Mouse (Mus musculus): ENCODE results near the gene Atoh8.
A peak's percentile ranks its signal among the peaks of the same experiment; 100 is the strongest.

Atoh8 gene

DNA sequence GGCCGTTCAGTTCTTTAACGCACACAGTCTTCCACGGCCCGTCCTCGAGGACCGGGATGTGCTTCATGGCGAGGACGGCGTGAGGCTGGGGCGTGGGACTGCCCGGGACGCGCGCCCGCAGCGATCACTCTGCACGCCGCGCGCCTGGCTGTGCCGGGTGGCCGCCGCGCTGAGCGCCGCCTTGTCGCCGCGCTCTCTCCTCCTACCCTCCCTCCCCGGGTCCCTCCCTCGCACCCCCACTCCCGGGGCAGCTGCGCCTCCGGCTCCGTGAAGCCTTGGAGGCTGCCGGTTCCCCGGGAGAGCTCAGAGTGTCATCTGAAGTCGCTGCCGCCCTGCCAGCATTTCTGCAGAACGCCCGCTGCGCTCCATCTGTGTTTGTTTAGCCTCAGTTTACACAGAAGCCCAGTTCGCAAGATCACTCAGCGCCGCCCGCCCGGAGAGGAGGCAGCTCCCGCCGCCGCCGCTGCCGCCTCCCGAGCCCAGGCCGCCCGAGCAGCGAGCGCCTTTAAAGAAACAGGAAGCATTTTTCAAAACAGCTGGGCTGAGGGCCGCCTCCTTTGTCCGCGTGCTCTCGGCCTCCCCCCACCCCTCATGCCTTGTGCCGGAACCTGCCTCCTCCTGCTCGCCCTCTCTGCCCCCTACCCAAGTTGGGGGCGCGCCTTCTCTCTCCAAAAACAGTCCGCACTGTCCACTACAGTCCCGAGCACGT is at the start of gene Atoh8:
Gene Atoh8, minus strand, starts transcription at position 480 of the 709 bp plus-strand sequence.
- peak; percentile 58 to 77 for DNase-seq

DNA sequence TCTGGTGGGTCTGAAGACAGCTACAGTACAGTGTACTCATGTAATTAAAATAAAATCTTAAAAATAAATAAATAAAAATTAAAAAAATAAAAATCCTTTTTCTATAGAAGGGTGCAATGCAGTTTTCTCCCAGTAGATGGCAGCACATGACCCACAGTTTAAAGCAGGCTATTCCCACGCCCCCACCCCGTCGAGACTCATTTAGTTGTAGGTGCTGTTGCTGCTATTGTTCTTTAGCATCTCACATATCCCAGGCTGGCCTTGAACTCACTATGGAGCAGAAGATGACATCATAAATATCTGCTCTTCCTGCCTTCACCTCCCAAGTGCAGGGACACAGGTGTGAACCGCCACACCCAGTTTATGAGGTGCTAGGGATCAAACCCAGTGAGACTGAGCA is 48.5 kb upstream of the Atoh8 start:
- peak; percentile 48 to 79 for DNase-seq

DNA sequence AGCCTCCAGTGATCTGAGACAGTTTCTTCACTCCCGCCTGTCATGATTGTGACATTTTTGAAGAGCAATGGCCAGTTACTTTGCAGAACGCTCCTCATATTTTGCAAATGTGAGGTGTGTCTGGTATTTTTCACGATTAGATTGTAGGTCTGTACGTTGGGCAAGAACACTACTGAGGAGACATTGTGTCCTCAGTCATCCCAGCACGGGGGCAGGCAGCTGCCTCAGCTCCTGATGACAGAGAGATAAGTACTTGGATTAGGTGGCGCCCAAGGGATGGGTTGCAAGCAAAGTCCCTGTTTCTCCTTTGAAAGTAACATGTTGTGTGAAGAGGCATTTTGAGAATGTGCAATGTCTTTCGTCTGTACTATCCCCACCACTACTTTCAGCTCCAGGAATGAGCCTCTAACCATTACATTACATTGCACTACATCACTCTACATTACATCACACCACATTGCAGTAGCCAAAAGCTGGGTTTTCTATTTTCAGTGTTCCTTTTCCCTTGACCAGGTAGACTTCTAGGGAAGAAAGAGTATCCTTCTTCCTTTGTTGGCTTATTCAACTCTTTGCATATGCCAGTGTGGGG is 45.1 kb upstream of the Atoh8 start:
- no peak for DNase-seq

DNA sequence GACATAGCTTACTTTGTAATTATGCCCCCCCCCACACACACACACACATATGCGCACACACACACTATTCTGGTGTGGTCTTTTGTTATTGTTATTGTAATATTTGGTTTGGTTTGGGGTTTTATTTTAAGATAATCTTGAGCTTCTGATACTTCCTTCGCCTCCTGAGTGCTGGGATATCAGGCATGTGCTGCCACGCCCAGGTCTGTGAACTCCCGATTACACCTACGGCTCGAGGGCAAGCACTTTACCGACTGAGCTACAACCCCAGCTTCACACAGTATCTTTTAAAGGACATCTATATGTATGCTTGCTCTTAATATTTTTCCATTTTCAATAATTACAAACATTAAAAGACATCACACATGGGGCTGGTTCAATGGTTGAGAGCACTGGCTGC is 44.1 kb upstream of the Atoh8 start:
- DNase-seq, result no peak

DNA sequence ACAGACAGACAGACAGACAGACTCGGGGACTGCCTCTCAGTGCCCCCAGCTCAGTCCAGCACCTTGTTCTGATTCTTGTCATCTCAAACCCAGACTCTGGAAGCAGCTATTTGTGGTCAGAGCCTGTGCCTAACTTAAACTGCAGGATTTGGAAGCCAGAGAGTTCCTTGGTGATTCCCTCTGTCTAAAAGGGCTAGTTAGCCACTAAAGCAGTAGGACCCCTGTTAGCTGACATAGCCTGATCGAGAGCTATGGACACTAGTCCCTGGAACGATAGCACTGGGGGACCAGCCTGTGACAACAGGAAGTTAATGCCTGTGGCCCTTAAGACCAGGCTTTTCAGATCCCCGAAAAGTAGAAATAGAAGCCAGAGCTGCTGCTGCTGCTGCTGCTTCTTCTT is 43.5 kb upstream of the Atoh8 start:
- DNase-seq, result no peak

DNA sequence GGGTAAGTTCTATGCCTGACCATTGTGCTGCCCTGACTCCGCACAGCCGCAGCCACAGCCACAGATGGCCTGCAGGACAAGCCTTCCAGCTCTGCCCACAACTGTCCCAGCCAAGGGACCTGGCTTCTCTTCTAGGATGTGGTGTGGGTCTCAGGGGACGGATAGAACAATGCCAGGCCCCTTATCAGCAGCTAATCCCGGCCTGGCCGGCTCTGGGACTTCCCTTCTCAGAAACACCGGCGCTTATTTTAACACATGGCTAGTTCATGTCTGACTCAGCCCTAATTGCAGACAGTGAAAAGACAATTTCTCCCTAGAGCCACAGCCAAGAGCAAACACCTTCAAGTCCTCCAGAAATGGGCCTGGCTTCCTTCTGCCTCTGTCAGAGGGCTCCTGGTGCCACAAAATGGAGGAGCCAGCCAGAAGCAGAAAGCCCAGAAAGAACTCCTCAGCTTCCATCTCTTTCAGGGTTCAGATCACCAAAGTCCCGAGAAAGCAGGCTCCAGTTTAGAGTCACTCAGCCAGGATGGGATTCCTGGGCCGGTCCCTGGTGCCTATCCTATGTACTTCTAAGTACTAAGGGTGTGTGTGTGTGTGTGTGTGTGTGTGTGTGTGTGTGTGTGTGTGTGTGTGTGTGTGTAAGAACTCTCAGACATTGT is 42.3 kb upstream of the Atoh8 start:
- DNase-seq, result peak; percentile 54 to 70

DNA sequence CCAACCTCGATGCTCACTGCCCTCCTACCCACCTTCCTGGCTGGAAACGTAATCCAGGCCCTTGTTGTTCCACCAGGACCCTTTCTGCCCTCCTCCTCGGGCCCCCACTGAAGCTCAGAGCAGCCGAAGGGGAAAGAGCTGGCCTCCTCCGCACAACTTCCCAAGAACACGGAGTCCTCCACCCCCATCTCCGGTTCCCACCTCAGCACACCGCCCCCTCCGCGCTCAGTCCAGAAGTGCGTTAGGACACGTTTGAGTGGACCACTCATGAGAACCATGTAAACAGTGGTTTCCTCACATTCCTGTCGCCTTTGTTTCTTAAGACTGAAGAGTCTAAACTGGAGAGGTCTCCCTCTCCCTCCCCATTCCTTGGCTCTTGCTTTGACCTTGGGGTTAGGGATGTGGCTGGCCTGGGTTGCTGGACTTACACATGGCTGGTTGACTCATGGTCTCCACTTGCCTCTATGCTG is 41.6 kb upstream of the Atoh8 start:
- DNase-seq, result no peak

DNA sequence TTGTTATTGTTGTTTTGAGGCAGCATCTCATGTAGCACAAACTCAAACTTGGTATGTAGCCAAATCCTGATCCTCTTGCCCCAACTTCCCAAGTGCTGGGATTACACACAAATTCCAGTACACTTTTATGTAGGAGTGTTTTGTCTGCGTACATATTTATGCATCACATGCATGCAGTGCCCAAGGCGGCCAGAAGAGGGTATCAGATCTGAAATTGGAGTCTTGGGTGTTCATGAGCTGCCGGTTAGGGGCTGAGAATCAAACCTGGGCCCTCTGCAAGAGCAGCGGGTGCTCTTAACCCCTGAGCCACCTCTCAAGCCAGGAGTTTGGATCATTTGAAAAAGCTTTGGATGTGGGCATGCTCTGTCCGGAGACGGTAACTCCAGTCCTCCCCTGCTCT is 40.8 kb upstream of the Atoh8 start:
- DNase-seq, result peak in 1 of 2 experiments; percentile 16

DNA sequence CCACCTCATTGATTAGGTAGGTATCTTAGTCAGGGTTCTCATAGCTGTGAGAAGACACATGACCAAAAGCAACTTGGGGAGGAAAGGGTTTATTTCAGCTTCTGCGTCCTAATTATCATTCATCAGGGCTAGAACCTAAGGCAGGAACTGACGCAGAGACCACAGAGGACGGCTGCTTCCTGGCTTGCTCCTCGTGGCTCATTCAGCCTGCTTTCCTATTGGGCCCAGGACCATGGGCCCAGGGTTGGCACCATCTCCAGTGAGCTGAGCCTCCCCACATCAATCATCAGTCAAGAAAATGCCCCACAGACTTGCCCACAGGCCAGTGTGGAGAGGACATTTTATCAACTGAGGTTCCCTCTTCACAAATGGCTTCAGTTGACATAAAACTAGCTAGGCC is 40.1 kb upstream of the Atoh8 start:
- no peak for DNase-seq

DNA sequence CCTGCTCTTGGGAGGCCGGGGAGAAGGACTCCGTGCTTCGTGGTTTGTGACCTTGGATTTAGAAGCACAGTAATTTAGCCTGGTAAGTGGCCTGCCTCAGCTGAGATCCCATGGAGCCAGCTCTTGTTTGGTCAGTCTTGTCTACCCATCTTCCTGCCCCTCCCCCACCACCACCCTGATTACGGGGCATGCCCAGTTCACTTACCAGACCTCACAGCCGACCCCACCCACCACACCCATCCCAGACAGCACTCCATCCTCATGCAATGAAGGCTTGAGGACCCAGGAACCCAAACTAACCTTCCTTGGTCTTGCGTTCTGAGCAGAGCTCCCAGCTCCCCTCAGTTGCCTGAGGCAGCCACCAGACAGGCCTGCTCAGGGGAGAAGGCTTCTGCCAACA is 37.8 kb upstream of the Atoh8 start:
- no peak for DNase-seq

DNA sequence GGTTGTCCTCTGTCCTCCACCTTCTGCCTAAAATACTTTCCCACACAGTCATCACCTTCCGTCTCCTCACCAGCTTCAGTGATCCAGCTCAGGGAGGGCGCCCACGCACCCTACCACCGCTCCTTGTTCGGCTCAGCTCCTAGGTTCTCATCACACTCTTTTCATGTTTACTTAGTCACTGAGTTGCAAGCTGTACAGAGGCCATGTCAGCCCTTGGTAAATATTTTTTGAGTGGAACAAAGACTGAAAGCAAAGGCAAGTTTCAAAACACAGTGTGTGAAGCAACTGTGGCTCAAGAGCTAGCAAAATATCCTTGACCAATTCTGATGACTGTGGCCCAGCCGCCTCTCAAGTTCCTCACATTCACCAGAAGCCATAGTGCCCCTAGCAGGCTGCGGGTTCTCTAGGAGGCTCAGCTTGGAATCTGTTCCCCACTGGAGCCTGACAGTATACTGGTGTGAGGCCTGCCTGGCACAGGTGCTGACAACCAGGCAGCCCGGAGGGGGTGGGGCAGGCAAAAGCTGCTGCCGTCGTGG is 36.9 kb upstream of the Atoh8 start:
- no peak for DNase-seq

DNA sequence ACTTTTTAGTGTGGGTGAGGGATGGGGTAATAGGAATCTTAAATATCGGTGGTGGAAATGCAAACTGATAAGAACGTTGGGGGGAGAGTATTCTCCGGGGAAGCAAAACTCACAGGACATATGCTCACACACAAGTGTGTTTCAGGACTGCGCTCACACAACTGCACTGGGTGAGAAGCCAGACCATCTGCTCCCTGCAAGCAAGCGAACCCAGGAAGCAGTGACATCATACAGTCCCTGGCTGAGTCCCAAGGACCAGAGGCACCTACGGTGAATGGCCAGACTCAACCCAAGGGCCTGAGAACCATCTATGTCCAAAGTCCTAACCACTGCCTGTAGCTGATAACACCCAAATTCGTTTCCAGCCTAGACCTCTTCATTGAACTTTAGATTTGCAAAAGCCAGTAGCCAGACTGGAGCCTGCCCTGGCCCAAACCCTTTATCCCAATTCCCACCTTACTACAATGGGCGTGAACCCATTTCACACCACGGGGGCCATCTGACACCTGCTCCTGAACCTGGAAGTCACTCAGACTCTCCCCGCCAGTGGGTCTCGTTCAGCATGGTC is 35.7 kb upstream of the Atoh8 start:
- no peak for DNase-seq

DNA sequence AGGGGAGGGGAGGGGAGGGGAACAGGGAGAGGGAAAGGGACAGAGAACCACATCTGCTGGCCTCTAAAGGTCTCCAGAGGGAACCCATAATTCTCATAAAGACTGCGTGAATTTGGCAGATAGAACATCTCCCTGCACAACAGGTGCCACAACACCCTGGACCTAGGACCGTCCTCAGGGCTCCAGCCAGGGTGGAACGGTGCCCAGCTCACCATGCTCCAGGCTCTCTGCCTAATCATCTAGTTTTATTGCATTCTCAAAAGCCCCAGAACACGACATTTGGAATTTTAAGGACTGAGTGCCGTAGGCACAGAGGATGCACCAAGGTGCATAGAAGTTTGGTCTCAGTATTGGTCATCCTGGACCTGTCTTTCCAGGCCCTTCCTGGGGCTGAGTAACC is 34.9 kb upstream of the Atoh8 start:
- no peak for DNase-seq

DNA sequence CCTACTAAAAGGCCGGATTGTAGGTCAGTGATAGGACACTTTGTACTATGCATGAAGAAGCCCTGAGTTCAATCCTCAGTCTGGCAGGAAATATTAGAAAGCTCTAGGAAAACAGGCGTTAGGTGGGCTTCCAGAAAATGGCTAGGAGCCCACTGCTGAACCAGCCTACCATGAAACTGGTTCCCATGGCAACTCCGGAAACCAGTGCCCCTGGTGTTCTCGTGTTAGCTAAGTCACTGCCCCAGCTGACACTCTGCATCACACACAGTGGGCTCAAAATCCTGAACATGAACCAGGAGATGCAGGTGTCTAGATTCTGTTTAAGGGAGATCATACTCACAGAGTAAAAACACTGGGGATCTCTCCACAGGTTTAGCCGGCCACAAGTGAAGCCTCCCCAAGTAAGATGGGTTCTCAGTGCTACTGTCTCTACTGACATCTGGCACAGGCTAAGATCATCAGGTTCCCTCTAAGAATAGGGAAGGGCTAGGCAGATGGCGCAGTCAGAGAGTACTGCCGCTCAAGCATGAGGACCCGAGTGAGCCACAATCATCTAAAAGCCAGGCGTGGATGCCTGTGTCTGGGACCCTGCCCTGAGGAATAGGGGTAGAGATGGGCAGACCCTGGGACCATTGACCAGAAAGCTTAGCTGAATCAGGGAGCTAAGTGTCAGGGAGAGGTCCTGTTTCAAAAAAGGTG is 32.9 kb upstream of the Atoh8 start:
- no peak for DNase-seq

DNA sequence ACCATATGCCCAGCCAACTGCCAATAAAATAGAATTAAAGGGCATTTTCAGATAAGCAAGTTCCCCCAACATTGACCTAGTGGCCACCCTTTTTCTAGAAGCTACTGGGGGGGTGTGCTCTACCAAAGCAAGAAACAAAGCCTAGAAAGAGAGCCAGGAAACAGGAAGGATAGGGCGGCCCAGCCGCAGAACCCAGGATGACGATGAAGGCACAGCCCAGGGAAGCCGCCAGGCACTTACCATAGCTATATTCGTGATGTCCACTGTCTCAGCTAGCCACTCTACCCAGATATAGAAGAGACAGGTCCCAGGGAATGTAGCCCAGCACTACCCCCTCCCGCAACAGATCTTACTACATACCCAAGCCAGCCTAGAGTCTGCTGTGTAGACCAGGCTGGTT is 30.3 kb upstream of the Atoh8 start:
- DNase-seq, result peak; percentile 41 to 45

DNA sequence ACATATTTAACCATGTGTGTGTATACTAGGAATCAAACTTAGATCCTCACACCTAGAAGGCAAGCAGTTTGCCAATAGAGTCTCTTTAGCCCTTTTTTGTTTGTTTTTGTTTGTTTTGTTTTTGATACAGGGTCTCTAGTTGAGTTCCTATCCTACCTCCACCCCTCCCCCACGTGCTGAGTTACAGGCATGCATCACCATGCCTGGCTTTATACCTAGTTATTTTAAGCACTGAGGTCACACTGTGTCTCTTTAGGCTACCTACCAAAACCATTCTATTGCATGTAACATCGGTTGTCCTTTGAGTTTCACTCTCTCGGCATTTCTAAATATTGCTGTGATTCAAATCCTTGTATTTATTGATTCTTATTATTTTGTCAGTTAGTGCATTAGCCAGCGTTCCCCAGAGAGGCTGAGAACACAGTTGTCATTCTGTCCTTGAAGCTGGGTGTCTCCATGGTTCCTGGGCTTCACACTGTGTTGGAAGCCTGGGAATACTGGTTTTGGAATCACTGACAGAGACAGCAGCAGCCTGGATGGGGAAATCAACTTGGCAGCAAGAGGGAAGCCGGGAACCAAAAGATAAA is 28.4 kb upstream of the Atoh8 start:
- DNase-seq, result no peak

DNA sequence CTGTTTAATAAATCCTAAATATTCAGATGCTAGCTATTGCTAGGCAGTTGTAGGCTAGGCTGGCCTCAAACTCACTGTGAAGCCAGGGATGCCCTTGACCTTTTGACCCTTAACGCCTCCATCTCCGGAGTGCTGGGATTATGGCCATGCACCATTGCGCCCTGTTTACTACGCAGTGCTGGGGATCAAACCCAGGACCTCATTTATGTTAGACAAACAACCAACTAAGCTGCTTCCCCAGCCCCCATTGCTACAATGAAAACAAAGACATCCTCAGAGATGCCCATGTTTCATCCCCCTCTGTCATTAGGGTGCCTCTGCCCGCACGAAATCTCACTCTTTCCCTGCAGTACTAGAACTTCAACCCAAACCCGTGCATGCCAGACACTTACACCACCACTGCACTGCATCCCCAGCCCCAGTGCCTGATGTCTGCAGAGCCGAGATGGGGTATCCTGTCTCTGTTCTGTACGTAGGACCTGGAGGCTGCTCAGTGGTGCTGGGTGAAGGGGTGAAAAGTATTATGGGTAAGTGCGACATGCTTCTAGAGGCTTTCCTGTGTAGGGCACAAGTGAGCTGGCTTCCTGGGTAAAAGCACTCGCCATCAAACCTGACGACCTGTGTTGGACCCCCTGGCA is 26.4 kb upstream of the Atoh8 start:
- DNase-seq, result no peak

DNA sequence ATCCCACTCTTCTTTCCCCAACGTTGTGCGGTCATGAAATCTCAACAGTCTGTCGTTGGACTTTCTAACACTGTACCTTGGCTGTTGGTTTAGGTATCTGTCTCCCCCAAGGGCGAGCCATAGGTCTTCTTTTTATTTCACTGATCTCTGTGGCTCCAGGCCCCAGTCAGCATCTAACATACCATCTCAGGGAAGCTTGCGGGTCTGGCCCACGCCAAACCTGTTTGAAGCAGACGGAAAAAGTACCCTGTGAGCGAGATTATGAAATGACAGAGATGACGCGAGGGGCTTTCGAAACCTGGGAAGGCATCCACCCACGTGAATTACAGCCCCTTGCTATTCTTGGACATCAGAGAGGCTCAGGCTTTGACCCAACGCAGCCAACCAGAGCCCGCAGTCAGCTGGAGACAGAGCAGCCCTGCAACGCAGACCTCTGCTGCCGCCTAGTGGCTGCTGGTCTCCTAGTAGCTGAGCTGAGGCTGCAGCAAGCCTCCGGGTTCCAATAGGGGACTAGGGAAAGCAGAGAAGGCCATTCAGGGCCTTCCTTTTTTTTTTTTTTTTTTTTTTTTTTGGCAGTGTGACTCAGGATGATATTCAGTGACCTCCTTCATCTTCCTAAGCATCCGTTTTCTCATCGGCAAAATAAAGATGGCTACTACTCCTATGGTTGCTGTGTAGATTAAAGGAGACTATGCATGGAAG is 25.8 kb upstream of the Atoh8 start:
- DNase-seq, result peak; percentile 90 to 99

DNA sequence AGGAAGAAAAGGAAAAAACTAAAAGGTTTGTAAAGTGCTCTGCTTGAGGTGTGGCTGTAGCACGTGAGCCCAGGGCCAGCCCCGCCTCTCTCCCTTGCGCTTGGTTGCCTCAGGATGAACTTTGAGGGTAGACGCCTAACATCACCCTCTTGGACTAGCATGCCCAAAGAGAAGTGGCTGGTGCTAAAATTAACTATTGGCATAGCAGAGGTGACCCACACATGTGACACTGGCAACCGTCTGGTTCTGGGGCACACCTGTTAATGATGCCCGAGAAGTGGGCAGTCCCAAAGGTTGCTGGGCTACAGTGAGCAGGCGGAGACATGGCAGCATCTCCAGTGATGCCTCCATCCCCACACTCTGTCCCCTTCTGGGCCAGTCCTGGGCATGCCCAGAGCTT is 24.1 kb upstream of the Atoh8 start:
- DNase-seq, result peak; percentile 60 to 62

DNA sequence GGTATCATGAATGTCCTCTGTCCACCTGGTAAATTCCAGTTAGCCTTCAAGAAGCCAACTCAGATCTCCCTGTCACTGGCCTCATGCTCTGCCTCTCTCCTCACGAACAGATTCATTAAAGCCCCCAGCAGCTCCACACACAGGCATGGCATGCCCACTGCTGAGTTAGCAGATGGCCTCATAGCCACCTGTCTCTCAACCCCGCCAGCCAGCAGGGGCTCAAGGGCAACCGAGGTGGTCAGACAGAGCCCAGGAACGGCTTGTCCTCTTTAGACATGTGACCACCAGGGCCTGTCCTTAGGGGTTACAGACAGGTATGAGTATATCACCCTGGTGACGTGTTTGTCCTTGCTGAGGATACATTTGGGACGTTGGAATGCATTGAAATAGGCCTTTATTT is 19.9 kb upstream of the Atoh8 start:
- DNase-seq, result no peak

DNA sequence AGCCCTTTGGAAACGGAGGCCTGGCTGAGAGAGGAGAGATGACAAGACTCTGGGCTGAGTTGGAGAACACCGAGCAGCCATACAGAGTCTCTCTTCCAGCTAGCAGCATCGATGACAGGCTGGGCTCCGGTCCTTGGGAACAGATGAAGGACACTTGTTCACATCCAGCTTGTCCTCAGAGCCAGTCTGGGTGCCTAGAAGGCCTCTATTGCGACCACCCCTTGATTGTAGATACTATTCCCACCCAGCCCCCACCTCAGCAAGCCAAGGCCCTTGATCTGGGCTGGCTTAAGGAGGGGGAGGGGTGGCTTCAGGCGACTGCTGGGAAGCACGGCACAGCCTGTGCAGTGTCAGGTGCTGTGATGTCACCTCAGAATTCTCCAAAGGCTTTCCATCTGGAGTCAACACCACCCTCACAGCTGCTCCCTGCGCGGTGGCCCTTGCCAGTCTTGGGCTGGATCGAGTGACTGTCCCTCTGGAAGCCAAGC is 19.3 kb upstream of the Atoh8 start:
- no peak for DNase-seq

Measured in kidney, postnatal 36 days (tissue).